Mouse (Mus musculus) kidney, adult 8-10 months (tissue): ENCODE data around the gene Capn8.
A peak's percentile ranks its signal among the peaks of the same experiment; 100 is the strongest.

Source experiments
- DNase-seq, 2 experiments: peaks; one replicate each; pipeline ENCODE4 v3.0.0; 2022

Gene Capn8

GRCm38 (mm10) chr1:182553649-182554375, 11.0 kb upstream of the Capn8 start:
- peak in 1 of 2 experiments; percentile 44 for DNase-seq

- DNase-seq = no peak
Observed at GRCm38 (mm10) chr1:182558271-182558670, 6.5 kb upstream of the Capn8 start.

- DNase-seq = no peak
Observed at GRCm38 (mm10) chr1:182559530-182559929, 5.3 kb upstream of the Capn8 start.

GRCm38 (mm10) chr1:182560390-182561098, 4.3 kb upstream of the Capn8 start:
- peak in 1 of 2 experiments; percentile 47 for DNase-seq

- no peak for DNase-seq
Observed at GRCm38 (mm10) chr1:182561945-182562514, 2.8 kb upstream of the Capn8 start.

GRCm38 (mm10) chr1:182562576-182563370, 2.0 kb upstream of the Capn8 start:
- DNase-seq = no peak

GRCm38 (mm10) chr1:182565351-182565835, 586 bp downstream of the Capn8 start:
- DNase-seq = no peak

- DNase-seq = peak; percentile 15
Observed at GRCm38 (mm10) chr1:182571148-182571547, 6.3 kb downstream of the Capn8 start.

GRCm38 (mm10) chr1:182571973-182572372, 7.2 kb downstream of the Capn8 start:
- DNase-seq = no peak

- no peak for DNase-seq
Observed at GRCm38 (mm10) chr1:182573856-182574665, 9.3 kb downstream of the Capn8 start.

- DNase-seq = no peak
Observed at GRCm38 (mm10) chr1:182574666-182575049, 9.9 kb downstream of the Capn8 start.

GRCm38 (mm10) chr1:182584169-182584568, 19.4 kb downstream of the Capn8 start:
- no peak for DNase-seq

GRCm38 (mm10) chr1:182585162-182585840, 20.5 kb downstream of the Capn8 start:
- DNase-seq = no peak

- no peak for DNase-seq
Observed at GRCm38 (mm10) chr1:182587706-182588105, 22.9 kb downstream of the Capn8 start.

GRCm38 (mm10) chr1:182591491-182591890, 26.7 kb downstream of the Capn8 start:
- no peak for DNase-seq

- no peak for DNase-seq
Observed at GRCm38 (mm10) chr1:182592436-182592835, 27.6 kb downstream of the Capn8 start.

GRCm38 (mm10) chr1:182605330-182606150, 40.7 kb downstream of the Capn8 start:
- DNase-seq = no peak

GRCm38 (mm10) chr1:182609701-182610335, 45.0 kb downstream of the Capn8 start:
- DNase-seq = peak; percentile 67 to 73

GRCm38 (mm10) chr1:182615465-182615864, 50.7 kb downstream of the Capn8 start:
- peak; percentile 4 to 6 for DNase-seq
